Mouse (Mus musculus) heart, postnatal 0 days (tissue): ENCODE results near the gene Pcca.

Experiments used
- CTCF ChIP-seq: IDR thresholded peaks from 2 replicates; pipeline ENCODE4 v1.5.1; 2016; ENCODE audit warnings: antibody characterized with exemption, control low read depth, low read depth
- EP300 ChIP-seq: IDR thresholded peaks from 2 replicates; pipeline ENCODE4 v1.6.1; 2016; ENCODE audit warnings: antibody characterized with exemption, low read depth

DNA sequence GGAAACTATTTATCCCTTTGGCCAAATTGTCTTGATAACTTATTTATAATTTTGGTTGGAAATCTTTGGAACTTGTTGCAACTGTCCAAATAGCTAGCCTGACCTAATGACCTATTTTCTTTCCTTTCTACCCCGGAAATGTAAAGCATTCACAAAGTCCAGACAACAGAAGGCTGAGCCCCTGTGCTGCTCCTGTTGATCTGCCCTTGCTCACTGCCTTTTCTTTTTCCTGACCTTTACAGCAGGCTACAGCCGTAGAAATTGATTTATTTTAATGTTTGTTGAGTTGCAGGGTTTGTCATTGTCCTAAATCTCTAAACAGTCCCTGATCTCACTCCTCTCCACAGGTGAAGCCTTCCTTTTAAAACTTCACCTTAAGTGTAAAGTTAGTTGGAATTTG is 231.8 kb downstream of the Pcca start:
- TF ChIP-seq CTCF (no peak), EP300 (no peak)
